Mouse (Mus musculus) brain, embryonic 18.5 days (tissue): ENCODE measurements around the gene 1700066M21Rik.
A peak's percentile ranks its signal among the peaks of the same experiment; 100 is the strongest.

Source experiments
- DNase-seq: peaks from one replicate; pipeline ENCODE4 v3.0.0-alpha.2; 2012; ENCODE audit warnings: low read depth, low spot score

1700066M21Rik gene

GRCm38 (mm10) chr1:57377376-57378341 is at the start of gene 1700066M21Rik:
TSS of gene 1700066M21Rik (plus strand) at chr1:57377620.
- peak; percentile 80 for DNase-seq

GRCm38 (mm10) chr1:57329285-57330093 is 47.9 kb upstream of the 1700066M21Rik start:
- no peak for DNase-seq

DNA sequence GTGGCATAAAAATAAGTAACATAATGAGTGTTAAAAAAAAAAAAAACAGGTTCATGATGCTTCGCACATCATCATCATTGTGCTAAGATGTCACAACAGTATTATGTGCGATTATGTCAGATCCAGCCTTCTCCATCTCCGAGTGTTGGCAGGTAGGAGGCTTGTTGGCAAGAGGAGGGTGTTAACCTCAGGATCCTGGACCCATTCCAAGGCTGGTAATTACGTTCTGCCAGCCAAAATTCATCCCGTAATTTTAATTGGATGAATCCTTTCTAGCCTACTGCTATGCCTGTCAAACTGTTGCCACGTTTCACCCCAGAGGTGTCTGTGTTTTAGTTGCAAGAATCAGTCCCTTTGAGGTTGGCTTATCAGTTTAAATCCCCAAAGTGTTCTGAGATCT is 47.2 kb upstream of the 1700066M21Rik start:
- peak; percentile 74 for DNase-seq

- no peak for DNase-seq
These were observed 45.4 kb upstream of the 1700066M21Rik start for GRCm38 (mm10) chr1:57332040-57332439.

DNA sequence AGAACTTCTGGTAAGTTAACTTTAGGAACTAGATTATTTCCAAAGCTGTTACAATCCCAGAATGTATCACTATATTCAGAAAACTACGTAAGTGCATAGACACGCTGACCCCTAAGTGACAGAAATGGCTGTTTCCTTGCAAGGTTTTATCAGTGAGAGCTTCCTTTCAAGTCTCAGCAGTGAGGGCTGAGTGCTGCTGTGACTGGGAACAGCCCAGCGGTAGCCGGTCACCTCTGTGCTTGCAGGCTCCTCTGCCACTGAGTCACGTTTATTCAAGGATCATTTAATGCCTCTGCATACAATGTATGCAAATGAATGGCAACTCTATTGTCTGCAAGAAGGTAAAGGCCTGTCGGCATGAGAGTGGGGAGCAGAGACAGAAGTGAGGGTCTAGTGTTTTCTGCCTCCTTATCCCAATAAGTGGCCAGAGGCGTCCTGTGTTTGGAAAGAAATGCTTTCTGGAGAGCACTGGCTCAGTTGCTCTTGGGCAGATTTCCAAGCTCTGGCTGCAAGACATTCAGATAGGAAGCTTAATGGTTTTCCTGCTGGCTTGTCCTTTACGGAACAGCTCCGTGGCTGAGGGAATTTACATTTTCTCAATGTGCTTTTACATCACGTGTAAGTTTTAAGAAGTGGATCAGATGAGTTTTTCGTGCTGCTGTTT is 43.7 kb upstream of the 1700066M21Rik start:
- no peak for DNase-seq

DNA sequence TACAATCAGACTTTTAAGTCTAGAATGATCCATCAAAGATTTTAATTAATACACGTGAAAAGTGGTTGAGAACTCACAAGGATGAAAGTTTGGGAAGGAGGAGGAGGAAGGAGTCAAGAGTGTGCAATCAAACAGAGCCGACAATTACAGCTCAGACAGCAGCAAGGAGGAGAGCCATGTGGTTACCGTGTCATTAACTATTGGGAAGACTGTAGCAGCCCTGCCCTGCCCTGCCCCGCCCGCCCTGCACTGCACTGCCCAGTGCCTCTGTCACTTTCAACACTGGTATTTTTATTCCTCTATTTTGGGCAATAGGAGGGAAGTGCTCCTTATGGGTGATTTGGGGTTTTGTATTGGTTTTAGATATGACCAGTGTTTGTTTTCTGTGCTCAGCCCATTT is 42.2 kb upstream of the 1700066M21Rik start:
- DNase-seq: no peak

DNA sequence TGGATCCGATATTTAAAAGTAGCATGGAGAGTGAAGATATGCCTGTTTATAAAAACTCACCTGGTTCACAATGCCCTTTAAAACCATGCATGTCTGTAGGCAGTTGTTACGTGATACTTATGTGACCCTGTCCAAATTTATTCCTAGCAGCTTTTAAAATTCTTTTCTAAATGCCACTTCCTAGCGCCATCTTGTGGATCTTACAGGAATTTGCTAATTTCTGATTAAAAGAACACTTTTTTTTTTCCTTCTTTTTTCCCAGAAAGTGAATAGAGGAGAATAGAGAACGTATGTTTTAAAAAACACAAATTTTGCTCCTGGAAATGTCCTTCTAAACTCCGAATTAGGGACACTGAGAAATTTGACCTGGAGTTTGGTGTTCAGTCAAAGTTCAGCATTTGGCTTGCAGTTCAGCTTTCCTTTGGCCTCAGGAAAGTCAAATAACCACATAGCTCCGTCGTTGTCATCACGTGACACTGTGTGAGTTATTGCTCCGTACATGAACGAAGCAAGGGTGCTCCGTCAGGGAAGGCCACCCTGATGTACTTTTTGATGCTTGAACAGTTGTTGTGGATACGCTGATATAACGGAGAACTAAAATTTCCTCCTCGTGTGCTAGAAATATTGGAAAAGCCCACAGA is 38.1 kb upstream of the 1700066M21Rik start:
- DNase-seq: no peak

DNA sequence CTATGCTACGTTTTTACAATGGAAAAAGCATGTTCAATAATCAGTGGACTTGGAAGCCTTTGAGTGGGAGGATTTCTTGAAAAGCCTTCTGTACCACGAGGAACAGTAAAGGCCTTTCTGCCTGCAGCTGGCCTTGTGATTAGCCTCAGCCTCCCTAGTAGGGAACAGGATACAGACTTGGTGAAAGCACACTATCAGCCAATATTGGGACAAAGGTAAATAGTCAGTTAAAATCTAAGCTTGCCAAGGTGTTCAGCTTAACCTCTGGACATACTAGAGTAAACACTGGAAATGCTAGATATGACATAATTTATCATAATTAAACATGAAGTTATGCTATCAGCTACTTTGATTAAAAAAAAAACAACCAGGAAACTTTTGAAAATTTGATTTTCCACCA is 36.2 kb upstream of the 1700066M21Rik start:
- no peak for DNase-seq

DNA sequence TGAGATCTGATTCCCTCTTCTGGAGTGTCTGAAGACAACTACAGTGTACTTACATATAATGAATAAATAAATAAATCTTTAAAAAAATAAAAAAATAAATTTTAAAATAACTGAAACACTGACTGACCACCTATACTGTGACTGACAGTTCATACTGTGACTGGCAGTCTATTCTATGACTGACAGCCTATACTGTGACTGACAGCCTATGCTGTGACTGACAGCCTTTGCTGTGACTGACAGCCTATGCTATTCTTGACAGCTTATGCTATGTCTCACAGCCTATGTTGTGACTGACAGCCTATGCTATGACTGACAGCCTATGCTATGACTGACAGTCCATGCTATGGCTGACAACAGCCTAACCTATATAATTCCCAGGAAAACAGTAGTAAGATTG is 29.9 kb upstream of the 1700066M21Rik start:
- no peak for DNase-seq

DNA sequence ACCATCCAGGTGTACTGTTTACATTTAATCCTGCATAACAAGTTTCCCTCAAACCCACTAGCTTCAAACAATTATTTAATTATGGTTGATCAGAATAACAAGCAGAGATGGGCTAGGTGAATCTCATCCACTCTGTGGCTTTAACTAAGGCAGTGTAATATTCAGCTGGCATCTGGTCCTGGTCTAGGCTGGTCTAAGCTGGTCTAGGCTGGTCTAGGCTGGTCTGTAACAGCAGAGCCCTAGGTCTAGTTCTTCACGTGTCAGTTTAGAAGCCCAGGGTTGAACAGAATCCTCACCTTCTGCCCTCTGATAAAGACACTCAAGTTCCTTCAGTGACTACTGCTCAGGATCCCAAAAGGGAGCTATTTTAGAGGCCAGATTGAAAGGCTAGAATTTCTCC is 25.5 kb upstream of the 1700066M21Rik start:
- DNase-seq: no peak

DNA sequence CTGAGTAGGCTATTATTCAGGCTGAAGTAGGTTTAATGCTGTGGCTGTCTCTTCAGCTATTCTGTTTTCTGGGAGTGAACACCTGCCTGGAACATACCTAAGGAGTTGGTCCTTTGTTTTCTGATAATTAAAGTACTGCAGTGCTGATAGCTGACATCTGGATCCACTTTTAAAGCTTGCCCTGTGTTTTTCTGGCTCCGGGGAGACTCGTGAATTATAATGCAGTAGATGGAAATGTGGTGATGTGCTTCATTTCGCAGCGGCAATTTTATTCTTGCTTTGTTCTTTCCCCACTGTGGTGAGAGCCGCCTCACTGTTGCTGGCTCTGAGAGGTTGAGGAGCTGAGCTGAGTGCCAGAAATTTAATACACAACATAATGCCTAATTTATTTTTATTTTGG is 18.9 kb upstream of the 1700066M21Rik start:
- DNase-seq: no peak

DNA sequence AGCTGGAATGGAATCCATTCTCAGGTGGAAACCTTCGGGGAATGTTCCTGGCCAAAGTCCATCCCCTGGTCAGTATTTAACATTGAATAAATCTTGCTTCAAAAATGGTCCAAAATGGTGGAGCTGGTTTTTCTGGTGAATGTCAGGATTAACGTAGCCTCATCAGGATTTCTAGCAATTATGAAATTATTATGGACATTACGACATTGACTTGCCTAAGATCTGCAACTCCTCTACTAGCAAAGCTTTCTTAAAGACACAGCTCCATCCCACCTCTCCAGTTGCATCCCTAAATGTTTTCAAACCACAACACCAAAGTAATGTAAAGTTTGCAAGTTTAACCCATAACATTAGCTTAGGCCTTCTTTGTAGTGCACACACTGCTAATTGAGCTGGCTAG is 10.0 kb upstream of the 1700066M21Rik start:
- no peak for DNase-seq

- DNase-seq: no peak
These were observed 8.3 kb upstream of the 1700066M21Rik start for GRCm38 (mm10) chr1:57369111-57369510.

- no peak for DNase-seq
These were observed 7.0 kb upstream of the 1700066M21Rik start for GRCm38 (mm10) chr1:57370451-57370850.

DNA sequence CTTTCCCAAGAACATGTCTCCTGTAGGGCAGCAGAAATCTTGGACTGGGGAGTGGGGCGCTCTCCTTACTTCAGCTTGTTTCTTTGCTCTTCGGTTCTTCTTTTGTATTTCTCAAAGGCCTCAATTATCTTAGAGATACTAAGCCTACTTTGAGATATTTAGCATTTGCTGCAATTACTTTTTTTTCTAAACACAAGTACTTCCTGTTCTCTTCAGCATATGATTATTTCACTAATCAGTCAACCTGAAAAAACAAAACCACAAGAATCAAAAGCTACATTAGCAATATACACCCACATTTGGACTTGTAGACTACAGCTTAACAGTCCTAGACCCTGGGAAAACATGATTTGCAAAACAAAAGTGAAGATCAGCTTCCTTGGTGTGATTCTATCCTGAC is 2.1 kb upstream of the 1700066M21Rik start:
- no peak for DNase-seq

DNA sequence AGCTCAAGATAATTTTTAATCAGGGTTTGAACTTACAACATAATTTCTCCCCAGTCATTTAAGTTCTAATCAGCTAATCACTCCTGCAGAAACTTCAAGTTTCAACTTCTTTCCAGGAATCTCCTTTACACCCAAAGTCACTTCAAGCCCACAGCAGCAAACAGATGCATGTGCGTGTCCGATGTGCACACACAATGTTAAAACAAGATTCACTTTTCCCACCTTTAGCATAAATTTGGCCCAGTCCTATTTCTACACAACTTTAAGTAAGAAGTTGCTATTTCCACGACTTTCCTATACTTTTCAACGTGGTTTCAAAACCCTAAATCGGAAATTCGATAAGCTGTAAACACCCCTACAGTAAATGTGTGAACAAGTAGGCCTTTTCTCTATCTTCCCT is 614 bp upstream of the 1700066M21Rik start:
- no peak for DNase-seq

DNA sequence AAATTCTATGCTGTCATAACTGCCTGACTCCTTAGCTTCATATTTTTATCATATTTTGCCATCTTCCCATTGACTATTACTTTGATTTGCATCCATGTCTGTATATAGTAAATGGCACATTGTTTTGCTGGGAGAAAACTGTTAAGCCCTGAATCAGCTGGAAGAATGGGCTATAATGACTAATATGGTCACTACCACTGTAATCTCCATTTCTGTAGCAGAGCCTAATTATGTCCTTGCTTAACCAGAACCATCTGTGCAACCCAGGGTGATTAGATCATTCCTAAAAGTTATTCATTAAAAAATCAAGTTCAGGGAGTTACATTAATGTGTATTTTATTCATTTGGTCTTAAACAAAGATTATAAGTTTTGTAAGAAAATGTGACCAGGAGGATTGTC is 9.1 kb downstream of the 1700066M21Rik start:
- DNase-seq: no peak

GRCm38 (mm10) chr1:57387876-57388275 is 10.5 kb downstream of the 1700066M21Rik start:
- DNase-seq: no peak

DNA sequence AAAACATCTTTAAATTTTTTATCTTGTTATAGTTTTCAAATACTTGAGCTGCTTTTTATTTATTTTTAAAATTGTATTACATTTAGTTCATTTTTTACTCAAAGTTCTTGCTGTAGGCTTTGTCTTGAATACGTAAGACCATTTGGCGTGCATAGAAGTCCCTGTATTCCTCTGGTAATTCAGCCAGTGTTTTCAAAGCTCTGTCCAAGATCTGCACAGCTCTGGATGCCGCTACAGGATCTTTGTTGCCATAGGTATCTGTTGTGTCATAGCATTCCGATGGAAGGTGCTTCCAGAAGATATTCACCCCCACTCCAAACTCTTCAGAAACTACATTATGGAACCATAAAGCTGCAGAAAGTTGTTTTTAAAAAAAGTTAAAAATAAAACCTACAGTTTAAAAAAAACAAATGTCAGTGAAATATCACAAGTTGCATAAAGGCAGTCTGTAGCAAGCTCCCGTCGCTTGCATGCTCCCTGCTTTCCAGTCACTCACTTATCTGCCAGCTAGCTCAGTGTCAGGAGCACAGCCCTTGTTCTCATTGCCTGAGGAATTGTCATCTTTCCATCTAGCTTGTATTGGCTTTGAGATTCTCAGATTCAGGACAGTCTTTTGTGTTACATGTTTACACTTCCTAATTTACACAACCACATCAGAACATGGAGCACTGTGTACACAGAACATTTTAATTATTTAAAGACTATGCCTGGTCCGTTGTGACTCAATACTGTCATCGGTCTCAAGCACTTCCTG is 11.2 kb downstream of the 1700066M21Rik start:
- DNase-seq: no peak

GRCm38 (mm10) chr1:57390993-57391790 is 13.8 kb downstream of the 1700066M21Rik start:
- no peak for DNase-seq
